Mouse (Mus musculus): ENCODE results near the gene Ttc38. TPM values are rescaled to one million over a fixed set of nuclear protein-coding genes. Genes with fewer than 3 reads are reported as not detected.

Gene Ttc38
- polyA plus RNA-seq, 1 experiment: 0.12 TPM

GRCm38 (mm10) chr15:85788633-85789032 lies 43.5 kb upstream of the Ttc38 start:
- Histone ChIP-seq H3K4me3 (no peak overlapping the region), H3ac (ENCODE audit: control insufficient read depth, insufficient read length) (no peak overlapping the region), H3K4me2 (ENCODE audit: low read depth) (no peak overlapping the region), H3K36me3 (ENCODE audit: control insufficient read depth, insufficient read depth) (no peaks in the 10 kb centered on the region), H3K27me3 (ENCODE audit: control insufficient read depth, insufficient read depth, insufficient read length) (peaks cover 57% of the 10 kb centered on the region), H3K79me2 (ENCODE audit: control insufficient read depth, insufficient read depth) (no peaks in the 10 kb centered on the region)
- TF ChIP-seq USF1 (IDR thresholded peaks at IDR 0.05; ENCODE audit: low read depth): no peak
- TF ChIP-seq TCF3 (IDR thresholded peaks at IDR 0.05; ENCODE audit: insufficient read length, low read depth): no peak
- no peak for TF ChIP-seq SRF (IDR thresholded peaks at IDR 0.05; ENCODE audit: control insufficient read depth, insufficient read length, low read depth)
- TF ChIP-seq CEBPB (IDR thresholded peaks at IDR 0.05; ENCODE audit: insufficient read depth, poor library complexity, severe bottlenecking): no peak
- no peak for TF ChIP-seq POLR2AphosphoS2 (IDR thresholded peaks at IDR 0.05; ENCODE audit: insufficient read length, low read depth)
- no peak for TF ChIP-seq REST (IDR thresholded peaks at IDR 0.05; ENCODE audit: insufficient read depth, insufficient read length)

GRCm38 (mm10) chr15:85791449-85791848 lies 40.7 kb upstream of the Ttc38 start:
- H3K4me3 ChIP-seq: no peak overlapping the region
- H3K36me3 ChIP-seq (ENCODE audit: control insufficient read depth, insufficient read depth): no peaks in the 10 kb centered on the region
- TF ChIP-seq E2F4 (IDR thresholded peaks at IDR 0.05; ENCODE audit: insufficient read depth): no peak
- no peak for TF ChIP-seq POLR2A (IDR thresholded peaks at IDR 0.05; ENCODE audit: insufficient read length, low read depth)
- no peak for TF ChIP-seq SRF (IDR thresholded peaks at IDR 0.05; ENCODE audit: control insufficient read depth, insufficient read length, low read depth)
- no peak for TF ChIP-seq CEBPB (IDR thresholded peaks at IDR 0.05; ENCODE audit: insufficient read depth, poor library complexity, severe bottlenecking)
- TF ChIP-seq TCF3 (IDR thresholded peaks at IDR 0.05; ENCODE audit: insufficient read length, low read depth): no peak
- TF ChIP-seq MYOD1 (IDR thresholded peaks at IDR 0.05; ENCODE audit: control insufficient read depth in 1 of 3, insufficient read length in 2 of 3, low read depth in 2 of 3): no peak
- H3K4me2 ChIP-seq (ENCODE audit: low read depth): no peak overlapping the region
- H3K79me2 ChIP-seq (ENCODE audit: control insufficient read depth, insufficient read depth): no peaks in the 10 kb centered on the region
- no peak overlapping the region for H3ac ChIP-seq (ENCODE audit: control insufficient read depth, insufficient read length)
- peaks cover 60% of the 10 kb centered on the region for H3K27me3 ChIP-seq (ENCODE audit: control insufficient read depth, insufficient read depth, insufficient read length)

GRCm38 (mm10) chr15:85792819-85793218 lies 39.3 kb upstream of the Ttc38 start:
- TF ChIP-seq POLR2A (IDR thresholded peaks at IDR 0.05; ENCODE audit: insufficient read length, low read depth): no peak
- no peak overlapping the region for H3K4me2 ChIP-seq (ENCODE audit: low read depth)
- peaks cover 58% of the 10 kb centered on the region for H3K27me3 ChIP-seq (ENCODE audit: control insufficient read depth, insufficient read depth, insufficient read length)
- H3K4me3 ChIP-seq: no peak overlapping the region
- no peaks in the 10 kb centered on the region for H3K36me3 ChIP-seq (ENCODE audit: control insufficient read depth, insufficient read depth)
- H3ac ChIP-seq (ENCODE audit: control insufficient read depth, insufficient read length): no peak overlapping the region
- no peaks in the 10 kb centered on the region for H3K79me2 ChIP-seq (ENCODE audit: control insufficient read depth, insufficient read depth)

GRCm38 (mm10) chr15:85795516-85795915 lies 36.6 kb upstream of the Ttc38 start:
- no peaks in the 10 kb centered on the region for H3K36me3 ChIP-seq (ENCODE audit: control insufficient read depth, insufficient read depth)
- peaks cover 60% of the 10 kb centered on the region for H3K27me3 ChIP-seq (ENCODE audit: control insufficient read depth, insufficient read depth, insufficient read length)
- TF ChIP-seq USF1 (IDR thresholded peaks at IDR 0.05; ENCODE audit: low read depth): no peak
- TF ChIP-seq CEBPB (IDR thresholded peaks at IDR 0.05; ENCODE audit: insufficient read depth, poor library complexity, severe bottlenecking): no peak
- TF ChIP-seq E2F4 (IDR thresholded peaks at IDR 0.05; ENCODE audit: insufficient read depth): no peak
- TF ChIP-seq POLR2AphosphoS2 (IDR thresholded peaks at IDR 0.05; ENCODE audit: insufficient read length, low read depth): no peak
- TF ChIP-seq POLR2A (IDR thresholded peaks at IDR 0.05; ENCODE audit: insufficient read length, low read depth): no peak
- no peak for TF ChIP-seq SRF (IDR thresholded peaks at IDR 0.05; ENCODE audit: control insufficient read depth, insufficient read length, low read depth)
- no peak for TF ChIP-seq MYOG (IDR thresholded peaks at IDR 0.05; ENCODE audit: control insufficient read depth in 1 of 3, insufficient read depth in 1 of 3, insufficient read length in 2 of 3, low read depth in 2 of 3)
- TF ChIP-seq REST (IDR thresholded peaks at IDR 0.05; ENCODE audit: insufficient read depth, insufficient read length): no peak
- TF ChIP-seq MAX (IDR thresholded peaks at IDR 0.05; ENCODE audit: low read depth): no peak
- H3K4me2 ChIP-seq (ENCODE audit: low read depth): no peak overlapping the region
- no peak overlapping the region for H3ac ChIP-seq (ENCODE audit: control insufficient read depth, insufficient read length)
- H3K79me2 ChIP-seq (ENCODE audit: control insufficient read depth, insufficient read depth): no peaks in the 10 kb centered on the region
- H3K4me3 ChIP-seq: no peak overlapping the region

GRCm38 (mm10) chr15:85798676-85799075 lies 33.4 kb upstream of the Ttc38 start:
- H3K27me3 ChIP-seq (ENCODE audit: control insufficient read depth, insufficient read depth, insufficient read length): peaks cover 67% of the 10 kb centered on the region
- TF ChIP-seq TCF3 (IDR thresholded peaks at IDR 0.05; ENCODE audit: insufficient read length, low read depth) (no peak), E2F4 (IDR thresholded peaks at IDR 0.05; ENCODE audit: insufficient read depth) (no peak), MAX (IDR thresholded peaks at IDR 0.05; ENCODE audit: low read depth) (no peak), CEBPB (IDR thresholded peaks at IDR 0.05; ENCODE audit: insufficient read depth, poor library complexity, severe bottlenecking) (no peak), SRF (IDR thresholded peaks at IDR 0.05; ENCODE audit: control insufficient read depth, insufficient read length, low read depth) (no peak), USF1 (IDR thresholded peaks at IDR 0.05; ENCODE audit: low read depth) (no peak), POLR2AphosphoS2 (IDR thresholded peaks at IDR 0.05; ENCODE audit: insufficient read length, low read depth) (no peak), POLR2A (IDR thresholded peaks at IDR 0.05; ENCODE audit: insufficient read length, low read depth) (no peak), TCF12 (IDR thresholded peaks at IDR 0.05; ENCODE audit: insufficient read depth, poor library complexity, severe bottlenecking) (no peak), MYOG (IDR thresholded peaks at IDR 0.05; ENCODE audit: control insufficient read depth in 1 of 3, insufficient read depth in 1 of 3, insufficient read length in 2 of 3, low read depth in 2 of 3) (no peak), MYOD1 (IDR thresholded peaks at IDR 0.05; ENCODE audit: control insufficient read depth in 1 of 3, insufficient read length in 2 of 3, low read depth in 2 of 3) (no peak), REST (IDR thresholded peaks at IDR 0.05; ENCODE audit: insufficient read depth, insufficient read length) (no peak)
- H3K79me2 ChIP-seq (ENCODE audit: control insufficient read depth, insufficient read depth): no peaks in the 10 kb centered on the region
- no peaks in the 10 kb centered on the region for H3K36me3 ChIP-seq (ENCODE audit: control insufficient read depth, insufficient read depth)
- no peak overlapping the region for H3K4me3 ChIP-seq
- no peak overlapping the region for H3K4me2 ChIP-seq (ENCODE audit: low read depth)
- H3ac ChIP-seq (ENCODE audit: control insufficient read depth, insufficient read length): no peak overlapping the region

Measured in myocyte (in vitro differentiated cells).